Mouse (Mus musculus): Measurements from ENCODE around the gene Rxfp4. TPM values are rescaled to one million over a fixed set of nuclear protein-coding genes. Genes with fewer than 3 reads are reported as not detected.
A peak's percentile ranks its signal among the peaks of the same experiment; 100 is the strongest.

The Rxfp4 gene
- polyA plus RNA-seq, 1 experiment from 2014 or later, result not detected

DNA sequence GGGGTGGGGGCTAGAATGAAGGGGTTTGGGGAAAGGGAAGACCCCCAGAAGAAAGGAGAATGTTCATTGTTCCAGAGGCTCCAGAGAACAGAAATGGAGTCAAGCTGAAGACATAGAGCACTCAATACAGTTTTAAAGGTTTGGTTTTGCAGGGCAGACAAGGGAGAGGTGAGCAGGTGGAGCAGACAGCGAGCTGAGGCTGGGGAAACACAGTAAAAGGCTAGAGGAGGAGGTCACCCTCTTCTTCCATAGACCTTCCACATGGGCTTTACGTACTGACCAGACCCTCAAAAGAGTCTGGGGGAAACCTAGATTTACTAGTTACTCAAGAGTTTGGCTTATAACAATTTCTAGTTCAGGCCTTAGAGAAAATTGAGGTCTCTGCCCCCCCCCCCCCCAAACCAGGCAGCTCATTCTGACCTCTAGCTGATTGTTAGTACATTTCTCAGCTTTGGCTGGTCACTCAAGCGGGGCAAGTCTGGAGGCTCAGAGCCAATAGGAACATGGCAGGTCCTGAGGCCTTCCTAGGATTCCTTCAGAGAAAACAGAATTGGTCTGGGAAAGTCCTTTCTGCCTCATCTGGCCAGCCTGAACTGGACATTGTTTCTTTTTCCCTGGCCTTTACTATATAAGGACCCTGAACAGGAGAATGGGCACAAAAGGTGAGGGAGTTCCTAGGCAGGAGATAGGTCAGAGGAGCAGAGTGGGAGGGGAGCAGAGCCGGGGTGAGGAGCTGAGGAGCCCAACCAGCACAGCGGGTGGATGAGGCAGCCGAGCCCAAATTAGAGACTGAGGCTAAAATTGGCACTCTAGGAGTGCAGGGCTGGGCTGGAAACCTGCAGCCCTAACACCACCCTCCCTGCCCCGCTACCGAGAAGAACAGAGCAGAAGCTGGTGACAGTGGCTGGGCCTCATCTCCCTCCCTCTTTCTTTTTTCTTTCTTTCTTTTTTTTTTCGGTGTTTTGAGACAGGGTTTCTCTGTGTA, 33.5 kb downstream of the Rxfp4 start:
- Histone ChIP-seq H3K4me2 (ENCODE audit: low read depth, low read length) (no peak overlapping the region), H3K4me1 (replicated peaks; ENCODE audit: control insufficient read depth, insufficient read depth, low read length) (peaks cover 39% of the 10 kb centered on the region), H3K36me3 (ENCODE audit: control insufficient read depth, insufficient read depth, low read length) (no peaks in the 10 kb centered on the region), H3K27ac (ENCODE audit: low read length) (0 out of 2 replicates have a peak overlapping the region, but pooled peaks have one; percentile 1), H3K9me3 (ENCODE audit: control insufficient read depth, low read length) (no peaks in the 10 kb centered on the region), H3K27me3 (ENCODE audit: control insufficient read depth, insufficient read depth, low read depth, low read length) (no peaks in the 10 kb centered on the region), H3K4me3 (ENCODE audit: low read length) (no peak overlapping the region), H3K9ac (ENCODE audit: low read length) (no peak overlapping the region)
- ATAC-seq (ENCODE audit: low read depth), result no peak
- WGBS, result 60% methylated on average over 9 of the region's 9 CpGs

- H3K36me3 ChIP-seq (ENCODE audit: control insufficient read depth, insufficient read depth, low read length), result no peaks in the 10 kb centered on the region
- no peak for ATAC-seq (ENCODE audit: low read depth)
- no peak overlapping the region for H3K4me2 ChIP-seq (ENCODE audit: low read depth, low read length)
- H3K27me3 ChIP-seq (ENCODE audit: control insufficient read depth, insufficient read depth, low read depth, low read length), result no peaks in the 10 kb centered on the region
- H3K4me3 ChIP-seq (ENCODE audit: low read length), result no peak overlapping the region
- peaks cover 30% of the 10 kb centered on the region for H3K4me1 ChIP-seq (replicated peaks; ENCODE audit: control insufficient read depth, insufficient read depth, low read length)
- 56% methylated on average over 8 of the region's 8 CpGs for whole genome bisulfite sequencing
- H3K27ac ChIP-seq (ENCODE audit: low read length), result no peak overlapping the region
- H3K9ac ChIP-seq (ENCODE audit: low read length), result no peak overlapping the region
- H3K9me3 ChIP-seq (ENCODE audit: control insufficient read depth, low read length), result no peaks in the 10 kb centered on the region
These were observed 34.7 kb downstream of the Rxfp4 start for GRCm38 (mm10) chr3:88618074-88618871.

DNA sequence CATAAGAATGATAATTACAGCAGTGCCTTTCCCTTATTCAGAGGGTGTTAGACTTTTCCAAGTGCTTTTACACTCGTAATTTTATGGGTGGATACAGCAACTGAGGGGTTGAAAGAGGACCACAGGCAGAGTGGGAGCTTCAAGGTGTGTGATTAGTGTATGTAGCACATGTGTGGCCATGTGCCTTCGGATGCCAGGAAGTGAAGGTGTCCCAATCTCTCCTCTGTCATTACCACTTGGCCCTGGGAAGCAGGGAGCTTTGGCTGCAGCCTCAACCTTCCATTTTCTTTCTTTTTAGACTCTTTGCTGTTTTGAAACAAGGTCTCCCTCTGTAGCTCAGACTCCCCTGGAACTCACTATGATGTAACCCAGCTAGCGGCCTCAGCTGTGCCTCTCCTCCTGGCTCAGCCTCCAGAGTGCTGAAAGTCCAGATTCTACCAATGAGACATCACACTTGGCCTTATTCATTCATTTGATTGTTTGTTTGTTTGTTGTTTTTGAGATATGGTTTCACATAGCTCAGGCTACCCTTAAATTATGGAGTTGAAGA, 35.9 kb downstream of the Rxfp4 start:
- no peak for ATAC-seq (ENCODE audit: low read depth)
- peaks cover 30% of the 10 kb centered on the region for H3K4me1 ChIP-seq (replicated peaks; ENCODE audit: control insufficient read depth, insufficient read depth, low read length)
- H3K9me3 ChIP-seq (ENCODE audit: control insufficient read depth, low read length), result no peaks in the 10 kb centered on the region
- H3K27ac ChIP-seq (ENCODE audit: low read length), result no peak overlapping the region
- no peak overlapping the region for H3K4me3 ChIP-seq (ENCODE audit: low read length)
- 80% methylated on average over 3 of the region's 3 CpGs for WGBS
- H3K4me2 ChIP-seq (ENCODE audit: low read depth, low read length), result no peak overlapping the region
- H3K27me3 ChIP-seq (ENCODE audit: control insufficient read depth, insufficient read depth, low read depth, low read length), result no peaks in the 10 kb centered on the region
- no peaks in the 10 kb centered on the region for H3K36me3 ChIP-seq (ENCODE audit: control insufficient read depth, insufficient read depth, low read length)
- H3K9ac ChIP-seq (ENCODE audit: low read length), result no peak overlapping the region

DNA sequence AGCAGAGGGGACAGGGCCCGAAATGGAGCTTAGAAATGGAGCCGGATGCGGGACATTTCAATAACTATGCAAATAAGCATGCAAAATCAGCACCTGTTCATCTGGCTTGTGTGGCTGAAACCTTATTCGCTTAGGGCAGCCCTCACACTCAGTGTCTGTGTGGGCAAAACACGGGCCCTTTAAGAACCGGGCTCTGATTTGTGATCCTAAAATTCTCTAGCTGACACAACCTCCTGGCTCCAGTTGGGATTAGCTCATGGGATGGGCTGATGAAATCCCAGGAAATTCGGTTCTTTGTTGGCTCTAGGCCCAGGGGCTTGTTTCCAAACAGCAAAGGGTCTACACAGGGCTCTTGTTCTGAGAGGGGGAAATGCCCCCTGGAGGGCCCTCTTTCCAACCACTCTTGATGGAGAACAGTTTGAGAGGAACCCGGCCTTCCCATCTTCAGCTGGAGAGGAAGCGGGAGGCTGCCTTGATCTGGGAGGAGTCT, 37.0 kb downstream of the Rxfp4 start:
- peak; percentile 51 for ATAC-seq (ENCODE audit: low read depth)
- 27% methylated on average over 9 of the region's 9 CpGs for WGBS
- H3K4me1 ChIP-seq (replicated peaks; ENCODE audit: control insufficient read depth, insufficient read depth, low read length), result peaks cover 30% of the 10 kb centered on the region
- peak overlapping the region; percentile 21 for H3K9ac ChIP-seq (ENCODE audit: low read length)
- H3K36me3 ChIP-seq (ENCODE audit: control insufficient read depth, insufficient read depth, low read length), result no peaks in the 10 kb centered on the region
- H3K9me3 ChIP-seq (ENCODE audit: control insufficient read depth, low read length), result no peaks in the 10 kb centered on the region
- H3K4me2 ChIP-seq (ENCODE audit: low read depth, low read length), result peak overlapping the region; percentile 29
- no peaks in the 10 kb centered on the region for H3K27me3 ChIP-seq (ENCODE audit: control insufficient read depth, insufficient read depth, low read depth, low read length)
- peak overlapping the region; percentile 0 for H3K27ac ChIP-seq (ENCODE audit: low read length)
- H3K4me3 ChIP-seq (ENCODE audit: low read length), result 0 out of 2 replicates have a peak overlapping the region, but pooled peaks have one; percentile 7

DNA sequence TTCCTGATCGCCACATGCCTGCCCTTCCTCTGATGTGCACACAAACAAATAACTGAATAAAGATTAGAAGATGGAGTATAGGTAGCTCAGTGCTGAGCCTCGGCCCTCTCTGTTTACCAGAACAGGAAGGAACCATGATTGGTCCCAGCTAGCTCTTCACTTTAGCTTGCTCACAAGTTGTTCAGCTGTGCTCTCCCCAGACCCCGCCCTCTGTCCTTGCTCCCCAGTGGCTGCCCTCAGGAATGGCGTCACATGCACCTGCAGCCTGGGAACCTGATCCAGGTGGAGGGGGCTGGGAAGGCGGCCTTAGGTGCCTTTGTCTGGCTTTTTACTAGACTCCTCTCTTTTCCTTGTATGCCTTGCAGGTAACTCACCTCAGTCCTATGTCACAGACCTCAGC, 37.8 kb downstream of the Rxfp4 start:
- 53% methylated on average over 5 of the region's 5 CpGs for WGBS
- 0 out of 2 replicates have a peak overlapping the region, but pooled peaks have one; percentile 21 for H3K9ac ChIP-seq (ENCODE audit: low read length)
- ATAC-seq (ENCODE audit: low read depth), result peak; percentile 74
- H3K9me3 ChIP-seq (ENCODE audit: control insufficient read depth, low read length), result no peaks in the 10 kb centered on the region
- H3K4me3 ChIP-seq (ENCODE audit: low read length), result no peak overlapping the region
- no peaks in the 10 kb centered on the region for H3K27me3 ChIP-seq (ENCODE audit: control insufficient read depth, insufficient read depth, low read depth, low read length)
- H3K27ac ChIP-seq (ENCODE audit: low read length), result peak overlapping the region; percentile 0
- H3K4me1 ChIP-seq (replicated peaks; ENCODE audit: control insufficient read depth, insufficient read depth, low read length), result peaks cover 24% of the 10 kb centered on the region
- H3K36me3 ChIP-seq (ENCODE audit: control insufficient read depth, insufficient read depth, low read length), result no peaks in the 10 kb centered on the region
- peak overlapping the region; percentile 29 for H3K4me2 ChIP-seq (ENCODE audit: low read depth, low read length)

DNA sequence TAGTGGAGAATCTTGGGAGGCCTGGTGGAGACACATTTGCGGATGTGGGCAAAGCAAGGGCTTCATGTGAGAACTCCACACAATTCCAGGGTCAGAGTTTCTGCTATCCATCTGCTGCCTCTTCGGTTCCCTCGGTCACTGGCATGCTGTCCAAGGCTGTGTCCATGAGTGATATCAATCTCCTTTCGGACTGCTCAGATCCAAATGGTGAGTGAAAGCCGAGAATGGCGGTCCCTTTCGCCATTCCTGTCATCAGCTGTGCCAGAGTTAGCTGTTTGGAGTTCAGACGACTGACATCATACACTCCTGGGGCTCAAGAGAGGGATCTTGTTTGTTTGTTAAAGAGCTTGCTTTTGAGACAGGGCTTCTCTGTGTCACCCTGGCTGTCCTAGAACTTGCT, 38.5 kb downstream of the Rxfp4 start:
- H3K4me2 ChIP-seq (ENCODE audit: low read depth, low read length), result no peak overlapping the region
- H3K4me1 ChIP-seq (replicated peaks; ENCODE audit: control insufficient read depth, insufficient read depth, low read length), result peaks cover 17% of the 10 kb centered on the region
- no peak overlapping the region for H3K9ac ChIP-seq (ENCODE audit: low read length)
- WGBS, result 56% methylated on average over 8 of the region's 8 CpGs
- no peak overlapping the region for H3K27ac ChIP-seq (ENCODE audit: low read length)
- no peak for ATAC-seq (ENCODE audit: low read depth)
- no peaks in the 10 kb centered on the region for H3K27me3 ChIP-seq (ENCODE audit: control insufficient read depth, insufficient read depth, low read depth, low read length)
- no peaks in the 10 kb centered on the region for H3K36me3 ChIP-seq (ENCODE audit: control insufficient read depth, insufficient read depth, low read length)
- H3K9me3 ChIP-seq (ENCODE audit: control insufficient read depth, low read length), result no peaks in the 10 kb centered on the region
- H3K4me3 ChIP-seq (ENCODE audit: low read length), result no peak overlapping the region

DNA sequence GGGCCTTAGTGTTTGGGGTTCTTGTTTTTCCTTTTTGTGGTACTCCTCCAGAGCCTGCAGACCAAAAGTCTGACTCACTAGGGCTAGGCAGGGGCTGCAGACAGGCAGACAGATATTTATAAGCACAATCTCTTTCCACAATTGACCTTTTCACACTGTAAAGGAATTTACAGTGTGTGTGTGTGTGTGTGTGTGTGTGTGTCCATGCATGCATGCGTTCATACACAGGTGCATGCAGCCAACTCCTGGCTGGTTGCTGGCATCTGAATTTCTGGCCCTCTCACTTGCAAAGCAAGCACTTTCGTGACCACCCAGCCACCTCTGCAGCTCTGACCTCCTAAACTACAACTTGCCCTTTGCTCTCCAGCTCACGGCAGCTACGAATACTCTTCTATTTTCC, 43.9 kb downstream of the Rxfp4 start:
- Histone ChIP-seq H3K4me1 (replicated peaks; ENCODE audit: control insufficient read depth, insufficient read depth, low read length) (peaks cover 9% of the 10 kb centered on the region; the same call in 1 of the 2 replicates), H3K9ac (ENCODE audit: low read length) (no peak overlapping the region), H3K36me3 (ENCODE audit: control insufficient read depth, insufficient read depth, low read length) (no peaks in the 10 kb centered on the region), H3K27ac (ENCODE audit: low read length) (no peak overlapping the region), H3K4me2 (ENCODE audit: low read depth, low read length) (no peak overlapping the region), H3K4me3 (ENCODE audit: low read length) (no peak overlapping the region), H3K9me3 (ENCODE audit: control insufficient read depth, low read length) (no peaks in the 10 kb centered on the region), H3K27me3 (ENCODE audit: control insufficient read depth, insufficient read depth, low read depth, low read length) (no peaks in the 10 kb centered on the region)
- WGBS, result 48% methylated on average over 4 of the region's 4 CpGs
- no peak for ATAC-seq (ENCODE audit: low read depth)

DNA sequence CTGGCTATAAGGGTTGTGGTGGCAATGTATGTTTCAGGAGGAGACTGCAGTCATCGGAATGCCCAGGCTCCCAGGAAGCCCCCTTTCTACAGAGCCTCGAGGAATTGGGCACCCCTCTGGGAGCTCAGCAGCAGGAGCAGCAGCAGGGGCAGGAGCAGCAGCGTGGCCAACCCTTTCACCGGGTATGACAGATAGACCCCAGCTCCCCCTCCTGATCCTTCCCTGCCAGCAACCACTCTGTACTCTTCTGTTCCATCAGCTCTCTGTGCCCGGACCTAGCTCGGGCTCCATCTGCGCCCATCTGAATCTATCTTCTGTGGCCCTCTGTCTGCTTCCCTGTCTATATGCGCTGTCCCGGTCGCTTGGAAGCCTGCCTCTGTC, 45.2 kb downstream of the Rxfp4 start:
- ATAC-seq (ENCODE audit: low read depth), result peak; percentile 19; the same call in 1 of the 2 replicates
- 29% methylated on average over 10 of the region's 10 CpGs for WGBS
- peak overlapping the region; percentile 51 for H3K4me2 ChIP-seq (ENCODE audit: low read depth, low read length)
- H3K36me3 ChIP-seq (ENCODE audit: control insufficient read depth, insufficient read depth, low read length), result no peaks in the 10 kb centered on the region
- H3K4me3 ChIP-seq (ENCODE audit: low read length), result peak overlapping the region; percentile 26
- no peaks in the 10 kb centered on the region for H3K27me3 ChIP-seq (ENCODE audit: control insufficient read depth, insufficient read depth, low read depth, low read length)
- H3K4me1 ChIP-seq (replicated peaks; ENCODE audit: control insufficient read depth, insufficient read depth, low read length), result peaks cover 9% of the 10 kb centered on the region; the same call in 1 of the 2 replicates
- no peak overlapping the region for H3K27ac ChIP-seq (ENCODE audit: low read length)
- peak overlapping the region; percentile 57 for H3K9ac ChIP-seq (ENCODE audit: low read length)
- H3K9me3 ChIP-seq (ENCODE audit: control insufficient read depth, low read length), result no peaks in the 10 kb centered on the region
